Mouse (Mus musculus) liver, embryonic 16.5 days (tissue): ENCODE results near the gene Ccdc92. TPM values are rescaled to one million over a fixed set of nuclear protein-coding genes. Genes with fewer than 3 reads are reported as not detected.

Experiments
- ATAC-seq: fragments of 200-750 bp; cut with Nextera tagmentation; 2 replicates; pipeline ENCODE4 v1.8.0; 2017; ENCODE audit warnings: low read depth, mild to moderate bottlenecking, moderate number of reproducible peaks, moderate library complexity
- H3K27ac ChIP-seq: fragments of 300-500 bp; sonication (generic); 2 replicates; pipeline ENCODE4 v1.5.1; 2014; ENCODE audit warnings: mild to moderate bottlenecking, low read length
- H3K27me3 ChIP-seq: fragments of 300-500 bp; sonication (generic); 2 replicates; pipeline ENCODE4 v1.6.1; 2014; ENCODE audit warnings: low read depth, low read length, mixed read lengths; ENCODE audit not compliant: control insufficient read depth, insufficient read depth
- H3K36me3 ChIP-seq: fragments of 300-500 bp; sonication (generic); 2 replicates; pipeline ENCODE4 v1.6.1; 2014; ENCODE audit warnings: mild to moderate bottlenecking; ENCODE audit not compliant: control insufficient read depth, insufficient read depth
- H3K4me1 ChIP-seq: fragments of 300-500 bp; sonication (generic); 2 replicates; pipeline ENCODE4 v1.6.1; 2014; ENCODE audit warnings: low read depth, low read length, mixed read lengths; ENCODE audit not compliant: control insufficient read depth
- H3K4me2 ChIP-seq: fragments of 300-500 bp; sonication (generic); 2 replicates; pipeline ENCODE4 v1.6.1; 2014; ENCODE audit warnings: low read depth, low read length, mixed read lengths
- H3K4me3 ChIP-seq: fragments of 300-500 bp; sonication (generic); 2 replicates; pipeline ENCODE4 v1.5.1; 2014; ENCODE audit warnings: low read depth, mild to moderate bottlenecking, low read length
- H3K9ac ChIP-seq: fragments of 300-500 bp; sonication (generic); 2 replicates; pipeline ENCODE4 v1.6.1; 2014; ENCODE audit warnings: low read depth, low read length
- H3K9me3 ChIP-seq: fragments of 300-500 bp; sonication (generic); replicated peaks from 2 replicates; pipeline ENCODE4 v1.6.1; 2016; ENCODE audit warnings: low read length; ENCODE audit not compliant: control insufficient read depth
- WGBS: fragments of 180-500 bp; shearing (Covaris S2); extraction: QIAGEN DNeasy Blood & Tissue Kit; methylation state at CpG from one replicate; pipeline ENCODE4 v1.1.7; 2014; ENCODE audit not compliant: insufficient replicate concordance; 5-methylcytosine and 5-hydroxymethylcytosine counted together
- polyA plus RNA-seq: library from polyadenylated mRNA; unstranded; fragments of >200 nt; fragmentation: Nextera tagmentation; extraction: Ambion mirVana; gene quantifications from 2 replicates; pipeline ENCODE4 v1.2.1, GENCODE M21; 2015

Gene Ccdc92
- polyA plus RNA-seq, 1 experiment from 2014 or later, result 0.13 TPM

- Histone ChIP-seq H3K9ac (no peak overlapping the region), H3K27me3 (no peaks in the 10 kb centered on the region), H3K27ac (no peak overlapping the region), H3K9me3 (no peaks in the 10 kb centered on the region), H3K4me3 (no peak overlapping the region), H3K4me1 (peaks cover 2% of the 10 kb centered on the region), H3K36me3 (no peaks in the 10 kb centered on the region), H3K4me2 (no peak overlapping the region)
- 43% methylated on average over 4 of the region's 4 CpGs for WGBS
- no peak for ATAC-seq
Measured at GRCm38 (mm10) chr5:124868981-124869380, 6.8 kb upstream of the Ccdc92 start.

DNA sequence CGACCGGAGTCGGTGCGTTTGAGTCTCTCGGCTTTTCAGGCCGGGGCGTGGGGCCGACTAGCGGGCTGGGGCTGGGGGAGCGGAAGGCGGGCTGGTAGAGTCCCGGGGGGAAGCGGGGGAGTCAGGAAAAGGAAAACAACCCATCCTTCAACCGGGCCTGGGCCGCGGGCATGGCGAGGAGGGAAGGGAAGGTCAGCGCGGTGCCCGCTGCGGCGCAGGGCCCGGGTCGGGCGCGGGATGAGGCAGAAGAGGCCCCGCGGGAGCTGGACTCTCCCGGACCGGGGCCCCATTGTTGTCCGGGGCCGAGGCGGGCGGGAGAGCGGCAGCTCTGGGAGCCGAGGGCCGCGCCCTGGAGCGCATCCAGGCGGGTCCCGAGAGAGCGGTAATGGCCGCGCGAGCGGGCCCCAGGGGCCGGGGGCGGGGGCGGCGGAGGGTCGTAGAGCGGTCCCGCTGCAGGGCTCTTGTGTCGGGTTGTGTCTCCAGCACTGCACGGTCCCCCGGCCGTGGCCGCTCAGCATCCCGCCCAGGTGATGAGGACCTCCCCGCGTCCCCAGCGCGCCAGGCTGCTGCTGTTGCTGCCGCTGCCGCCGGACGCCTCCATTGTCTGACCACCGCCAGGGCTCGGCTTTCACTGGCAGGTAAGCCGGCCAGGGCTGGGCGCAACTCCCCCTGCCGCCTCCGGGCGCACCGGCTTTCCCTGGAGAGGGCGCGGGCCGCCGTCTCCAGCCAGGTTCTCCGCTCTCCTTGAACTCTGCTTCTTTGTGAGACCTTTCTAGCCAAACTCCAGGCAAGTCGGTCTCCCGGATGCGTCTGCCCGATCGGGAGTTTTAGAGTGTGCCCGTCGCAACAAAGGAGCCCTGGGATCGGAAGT is 882 bp upstream of the Ccdc92 start:
- Histone ChIP-seq H3K9me3 (no peaks in the 10 kb centered on the region), H3K27me3 (peaks cover 40% of the 10 kb centered on the region), H3K36me3 (no peaks in the 10 kb centered on the region), H3K4me3 (peak overlapping the region; percentile 78), H3K9ac (peak overlapping the region; percentile 80), H3K4me2 (peak overlapping the region; percentile 98), H3K4me1 (peaks cover 19% of the 10 kb centered on the region), H3K27ac (peak overlapping the region; percentile 41)
- under 1% methylated on average over 69 of the region's 88 CpGs for WGBS
- ATAC-seq, result peak; percentile 49

DNA sequence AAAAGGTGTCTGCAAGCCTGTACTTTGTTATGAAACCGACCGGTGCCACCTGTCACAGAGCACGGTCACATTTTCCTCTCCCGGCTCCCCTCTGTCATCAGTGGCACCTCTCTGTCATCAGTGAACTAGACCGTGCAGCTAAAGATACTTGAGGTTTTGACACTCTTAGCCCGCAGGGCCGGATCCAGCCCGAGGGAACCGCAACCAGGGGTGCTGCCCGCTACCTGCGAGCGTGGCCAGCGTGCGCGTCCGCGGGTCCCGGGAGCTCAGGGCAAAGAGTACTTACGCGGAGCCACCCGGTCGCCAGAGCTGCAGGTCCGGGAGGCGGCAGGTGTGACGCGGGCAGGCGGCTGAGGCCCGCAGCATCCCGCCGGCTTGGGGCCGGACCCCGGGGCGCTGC is 761 bp downstream of the Ccdc92 start:
- H3K4me1 ChIP-seq, result peaks cover 19% of the 10 kb centered on the region
- peak overlapping the region; percentile 78 for H3K4me3 ChIP-seq
- no peaks in the 10 kb centered on the region for H3K36me3 ChIP-seq
- H3K27ac ChIP-seq, result no peak overlapping the region
- 2% methylated on average over 30 of the region's 33 CpGs for WGBS
- ATAC-seq, result no peak
- H3K4me2 ChIP-seq, result peak overlapping the region; percentile 98
- no peaks in the 10 kb centered on the region for H3K9me3 ChIP-seq
- H3K27me3 ChIP-seq, result peaks cover 42% of the 10 kb centered on the region
- H3K9ac ChIP-seq, result peak overlapping the region; percentile 25; the same call in 1 of the 2 replicates

DNA sequence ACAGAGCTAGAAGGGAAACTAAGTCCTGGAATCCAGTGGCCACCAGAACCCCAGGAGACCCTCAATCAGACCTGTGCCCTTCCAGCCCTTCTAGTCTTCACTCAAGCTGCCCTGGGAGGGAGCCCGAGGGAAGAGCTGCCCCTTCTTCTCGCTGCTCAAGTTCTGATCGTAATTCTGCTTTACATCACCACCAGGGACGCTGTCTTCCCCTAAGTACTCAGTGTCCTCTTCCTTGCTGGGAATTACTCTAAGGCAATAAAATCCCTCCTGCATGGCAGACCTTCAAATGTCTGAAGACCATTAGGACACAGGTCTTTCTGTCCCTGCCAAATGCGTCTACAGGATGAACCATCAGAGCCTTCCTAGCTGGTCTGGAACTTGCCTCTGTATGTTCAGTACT is 2.2 kb downstream of the Ccdc92 start:
- 4% methylated on average over 5 of the region's 5 CpGs for WGBS
- H3K27me3 ChIP-seq, result peaks cover 42% of the 10 kb centered on the region

DNA sequence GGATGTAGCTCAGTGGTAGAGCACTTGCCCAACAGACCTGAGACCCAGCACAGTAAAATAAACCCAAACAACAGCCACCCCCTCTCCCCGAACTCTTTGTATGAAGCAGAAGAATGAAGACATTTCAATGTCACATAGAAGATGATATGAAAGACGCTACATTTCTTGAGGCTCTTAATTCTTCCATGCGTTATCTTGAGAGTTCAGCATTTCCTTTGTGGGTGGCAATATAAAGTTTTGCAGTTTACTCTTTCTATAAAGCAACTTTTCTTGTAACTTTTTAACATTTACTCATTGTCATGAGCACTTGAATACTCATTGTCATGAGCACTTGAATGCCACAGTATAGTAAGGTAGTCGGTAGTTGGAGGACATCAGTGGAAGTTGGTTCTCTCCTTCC is 8.0 kb downstream of the Ccdc92 start:
- Histone ChIP-seq H3K4me3 (no peak overlapping the region), H3K9ac (no peak overlapping the region), H3K27me3 (peaks cover 11% of the 10 kb centered on the region), H3K4me1 (no peaks in the 10 kb centered on the region), H3K27ac (no peak overlapping the region), H3K4me2 (no peak overlapping the region), H3K36me3 (no peaks in the 10 kb centered on the region), H3K9me3 (no peaks in the 10 kb centered on the region)
- WGBS, result 45% methylated on average over 4 of the region's 4 CpGs
- ATAC-seq, result no peak

More for the DNA sequence above, 2.2 kb downstream of the Ccdc92 start:
- H3K4me3 ChIP-seq, result no peak overlapping the region
- no peak overlapping the region for H3K27ac ChIP-seq
- no peak overlapping the region for H3K9ac ChIP-seq
- ATAC-seq, result no peak
- H3K36me3 ChIP-seq, result no peaks in the 10 kb centered on the region
- H3K4me2 ChIP-seq, result no peak overlapping the region
- H3K9me3 ChIP-seq, result no peaks in the 10 kb centered on the region
- peaks cover 19% of the 10 kb centered on the region for H3K4me1 ChIP-seq

- WGBS, result 71% methylated on average over 2 of the region's 2 CpGs
- Histone ChIP-seq H3K27me3 (peaks cover 2% of the 10 kb centered on the region; the same call in 1 of the 2 replicates), H3K36me3 (no peaks in the 10 kb centered on the region), H3K9me3 (no peaks in the 10 kb centered on the region), H3K4me3 (no peak overlapping the region), H3K9ac (no peak overlapping the region), H3K4me1 (no peaks in the 10 kb centered on the region), H3K4me2 (no peak overlapping the region), H3K27ac (no peak overlapping the region)
- no peak for ATAC-seq
Measured at GRCm38 (mm10) chr5:124853079-124853478, 9.1 kb downstream of the Ccdc92 start.

DNA sequence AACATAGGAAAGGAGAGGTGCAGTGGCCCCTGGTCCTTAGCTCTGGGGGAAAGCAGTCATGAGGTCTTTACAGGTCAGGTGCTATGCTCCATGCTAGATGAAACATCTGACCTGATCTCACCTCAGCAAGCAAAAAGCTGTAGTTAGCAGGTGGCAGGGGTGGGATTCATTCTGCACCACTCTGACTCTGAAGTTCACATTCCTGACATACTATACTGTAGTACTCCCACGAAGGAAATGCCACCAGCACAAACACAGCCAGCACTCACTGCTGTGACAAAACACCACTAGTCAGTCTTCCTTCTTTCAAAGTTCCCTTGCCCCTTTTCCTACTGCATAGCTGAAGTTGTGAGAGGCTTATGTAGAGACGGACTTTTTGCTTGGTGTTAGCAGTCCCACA is 9.9 kb downstream of the Ccdc92 start:
- Histone ChIP-seq H3K27me3 (no peaks in the 10 kb centered on the region), H3K27ac (no peak overlapping the region)

DNA sequence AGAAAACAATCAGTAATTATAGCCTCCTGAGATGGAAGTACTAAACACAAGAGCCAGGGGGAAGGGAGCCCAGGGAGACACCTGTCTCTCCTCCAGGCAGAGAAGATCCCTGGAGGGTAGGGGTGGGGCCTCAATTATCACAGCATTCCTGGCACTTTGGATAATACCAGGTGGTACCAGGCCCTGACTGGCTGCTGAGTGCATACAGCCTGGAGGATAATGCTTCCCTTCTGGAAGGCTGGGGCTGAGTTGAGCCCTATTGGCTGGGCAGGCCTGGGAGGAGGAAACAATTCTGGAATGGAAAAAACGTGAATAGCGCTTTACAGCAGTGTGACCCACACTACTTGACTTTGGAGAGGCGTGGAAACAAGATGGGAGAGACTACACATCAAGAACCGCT is 10.7 kb downstream of the Ccdc92 start:
- Histone ChIP-seq H3K4me2 (no peak overlapping the region), H3K9me3 (no peaks in the 10 kb centered on the region), H3K4me3 (no peak overlapping the region), H3K4me1 (no peaks in the 10 kb centered on the region), H3K27ac (no peak overlapping the region), H3K9ac (no peak overlapping the region), H3K36me3 (no peaks in the 10 kb centered on the region), H3K27me3 (no peaks in the 10 kb centered on the region)
- ATAC-seq, result no peak
- WGBS, result 55% methylated on average over 4 of the region's 4 CpGs

More for the DNA sequence above, 9.9 kb downstream of the Ccdc92 start:
- H3K36me3 ChIP-seq, result no peaks in the 10 kb centered on the region
- H3K9me3 ChIP-seq, result no peaks in the 10 kb centered on the region
- no peak overlapping the region for H3K4me3 ChIP-seq
- no peak for ATAC-seq
- WGBS, result 33% methylated on average over 2 of the region's 2 CpGs
- no peaks in the 10 kb centered on the region for H3K4me1 ChIP-seq
- H3K9ac ChIP-seq, result no peak overlapping the region
- no peak overlapping the region for H3K4me2 ChIP-seq

DNA sequence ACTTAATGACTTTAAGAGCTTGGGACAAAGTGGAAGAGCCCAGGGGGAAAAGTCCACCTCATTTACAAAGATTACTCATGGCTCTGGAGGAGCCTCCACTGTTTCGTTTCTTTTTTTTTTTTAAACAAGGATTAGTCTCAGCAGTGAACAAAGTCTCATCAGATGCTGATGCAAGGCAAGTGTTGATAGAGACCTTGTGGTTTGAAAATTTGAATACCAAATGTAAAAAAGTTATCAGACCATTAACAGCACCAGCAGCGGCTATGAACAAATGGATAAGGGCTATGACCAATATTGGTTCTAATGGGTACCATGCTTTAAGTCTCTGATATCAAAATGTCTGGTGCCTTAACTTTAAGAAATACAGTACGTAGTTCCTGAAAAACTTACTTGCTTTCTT is 13.2 kb downstream of the Ccdc92 start:
- no peaks in the 10 kb centered on the region for H3K9me3 ChIP-seq
- ATAC-seq, result no peak
- H3K27me3 ChIP-seq, result no peaks in the 10 kb centered on the region
- H3K4me2 ChIP-seq, result no peak overlapping the region
- no peaks in the 10 kb centered on the region for H3K4me1 ChIP-seq
- H3K36me3 ChIP-seq, result no peaks in the 10 kb centered on the region
- WGBS, result 31% methylated on average over 3 of the region's 3 CpGs
- H3K4me3 ChIP-seq, result no peak overlapping the region
- H3K27ac ChIP-seq, result no peak overlapping the region
- H3K9ac ChIP-seq, result no peak overlapping the region
